Mouse (Mus musculus): ENCODE measurements at regions not wholly inside any gene's neighbourhood (a gene's known extent, or its start where the extent isn't known, plus 50 kb on each side); places are given as distances from the start of the nearest gene placed in this dataset.

DNA sequence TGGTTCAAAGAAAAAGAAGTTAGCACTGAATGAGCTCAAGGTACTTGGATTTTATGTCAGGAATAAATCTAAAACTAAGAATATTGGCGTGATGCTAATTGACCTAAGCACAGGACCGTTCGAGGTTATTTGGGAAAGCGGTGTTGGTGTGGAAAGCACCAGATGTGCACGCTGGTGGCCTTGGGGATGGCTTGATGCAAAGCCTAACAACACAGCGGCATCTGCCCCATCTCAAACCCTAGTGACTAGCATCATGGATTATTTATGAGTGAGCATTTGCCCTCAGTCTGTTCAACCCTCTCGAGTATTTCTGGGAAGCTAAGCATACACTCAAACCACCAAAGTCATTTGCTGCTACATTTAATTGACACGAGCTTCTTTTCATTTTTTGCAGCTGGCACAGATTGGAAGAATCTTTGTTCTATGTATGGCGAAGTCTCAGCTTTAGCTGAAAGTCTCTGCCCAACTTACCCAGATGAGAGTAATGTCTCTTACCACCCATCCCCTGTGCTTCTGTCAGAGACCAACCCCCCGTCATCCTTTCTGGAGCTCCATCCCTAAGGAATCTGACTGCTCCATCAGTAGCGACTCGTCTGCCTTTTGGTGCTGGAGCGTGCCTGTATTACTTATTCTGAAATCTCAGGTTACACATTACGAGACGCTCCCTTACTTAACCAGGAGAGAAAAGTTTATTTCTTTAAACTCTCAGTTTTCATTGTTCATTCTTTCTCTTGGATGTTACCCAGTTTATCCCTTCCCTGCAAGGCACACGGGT lies 257.8 kb upstream of the Gm12728 start:
- Histone ChIP-seq H3K9me3 (ENCODE audit: low read depth, low read length) (no peaks in the 10 kb centered on the region), H3K4me3 (ENCODE audit: low read depth, low read length) (no peak overlapping the region), H3K27me3 (ENCODE audit: insufficient read depth, low read length) (no peaks in the 10 kb centered on the region), H3K36me3 (ENCODE audit: insufficient read depth) (no peaks in the 10 kb centered on the region), H3K27ac (ENCODE audit: low read depth) (no peak overlapping the region), H3K9ac (no peak overlapping the region), H3K4me1 (ENCODE audit: insufficient read depth) (no peaks in the 10 kb centered on the region), H3K4me2 (no peak overlapping the region)
- ATAC-seq (ENCODE audit: insufficient read depth) (no peak), DNase-seq (no peak)
- TF ChIP-seq CTCF (IDR thresholded peaks at IDR 0.05; ENCODE audit: low read depth), result no peak
- WGBS, result 60% methylated on average over 16 of the region's 16 CpGs

DNA sequence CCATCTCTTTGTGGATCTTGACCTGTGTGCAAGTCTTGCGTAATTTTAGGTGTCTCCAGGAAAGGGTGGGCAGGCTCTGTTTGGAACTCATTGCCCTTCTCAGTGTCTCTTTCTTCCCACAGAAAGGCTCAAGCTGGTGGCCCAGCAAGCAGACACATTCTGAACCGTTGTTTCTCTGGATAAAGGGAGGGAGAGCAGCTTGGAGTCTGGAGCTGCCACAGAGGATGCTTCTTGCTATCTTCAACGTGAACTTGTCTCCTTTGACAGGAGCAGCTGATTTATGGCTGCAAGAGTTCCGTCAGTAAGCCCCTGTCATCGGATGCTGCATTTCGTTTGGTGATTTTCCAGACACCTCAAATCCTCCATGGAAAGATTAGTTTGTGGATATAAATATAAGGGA lies 254.2 kb upstream of the Gm12728 start:
- WGBS, result 38% methylated on average over 6 of the region's 6 CpGs
- TF ChIP-seq CTCF (IDR thresholded peaks at IDR 0.05; ENCODE audit: low read depth), result no peak
- Histone ChIP-seq H3K9me3 (ENCODE audit: low read depth, low read length) (no peaks in the 10 kb centered on the region), H3K27ac (ENCODE audit: low read depth) (no peak overlapping the region), H3K4me1 (ENCODE audit: insufficient read depth) (no peaks in the 10 kb centered on the region), H3K36me3 (ENCODE audit: insufficient read depth) (no peaks in the 10 kb centered on the region), H3K9ac (no peak overlapping the region), H3K4me3 (ENCODE audit: low read depth, low read length) (no peak overlapping the region), H3K4me2 (no peak overlapping the region), H3K27me3 (ENCODE audit: insufficient read depth, low read length) (no peaks in the 10 kb centered on the region)
- ATAC-seq (ENCODE audit: insufficient read depth) (no peak), DNase-seq (no peak)

DNA sequence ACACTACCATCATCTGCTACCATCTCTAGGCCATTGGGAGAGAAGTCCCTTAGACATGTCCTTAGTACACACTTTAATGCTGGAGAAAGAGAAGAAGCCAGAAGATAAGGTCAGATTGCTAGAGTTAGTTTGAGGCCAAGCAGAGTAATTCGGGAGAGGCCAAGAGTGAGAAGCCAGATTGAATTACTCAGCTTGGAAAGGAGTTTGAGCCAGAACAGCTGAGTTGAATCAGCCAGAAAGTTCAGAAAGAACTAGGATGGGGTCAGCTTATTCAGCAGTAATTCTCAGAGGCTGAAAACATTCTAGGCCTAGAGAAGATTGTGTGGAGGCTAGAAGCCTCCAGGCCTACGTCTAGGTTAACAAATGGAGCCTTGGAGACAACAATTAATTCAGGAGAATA lies 244.2 kb upstream of the Gm12728 start:
- Histone ChIP-seq H3K4me1 (ENCODE audit: insufficient read depth) (no peaks in the 10 kb centered on the region), H3K9me3 (ENCODE audit: low read depth, low read length) (no peaks in the 10 kb centered on the region; the same call in 1 of the 2 replicates), H3K27me3 (ENCODE audit: insufficient read depth, low read length) (no peaks in the 10 kb centered on the region), H3K27ac (ENCODE audit: low read depth) (no peak overlapping the region), H3K36me3 (ENCODE audit: insufficient read depth) (no peaks in the 10 kb centered on the region), H3K4me2 (no peak overlapping the region), H3K4me3 (ENCODE audit: low read depth, low read length) (no peak overlapping the region), H3K9ac (no peak overlapping the region)
- DNase-seq (no peak), ATAC-seq (ENCODE audit: insufficient read depth) (no peak)
- no peak for TF ChIP-seq CTCF (IDR thresholded peaks at IDR 0.05; ENCODE audit: low read depth)
- WGBS, result 63% methylated on average over 2 of the region's 2 CpGs

DNA sequence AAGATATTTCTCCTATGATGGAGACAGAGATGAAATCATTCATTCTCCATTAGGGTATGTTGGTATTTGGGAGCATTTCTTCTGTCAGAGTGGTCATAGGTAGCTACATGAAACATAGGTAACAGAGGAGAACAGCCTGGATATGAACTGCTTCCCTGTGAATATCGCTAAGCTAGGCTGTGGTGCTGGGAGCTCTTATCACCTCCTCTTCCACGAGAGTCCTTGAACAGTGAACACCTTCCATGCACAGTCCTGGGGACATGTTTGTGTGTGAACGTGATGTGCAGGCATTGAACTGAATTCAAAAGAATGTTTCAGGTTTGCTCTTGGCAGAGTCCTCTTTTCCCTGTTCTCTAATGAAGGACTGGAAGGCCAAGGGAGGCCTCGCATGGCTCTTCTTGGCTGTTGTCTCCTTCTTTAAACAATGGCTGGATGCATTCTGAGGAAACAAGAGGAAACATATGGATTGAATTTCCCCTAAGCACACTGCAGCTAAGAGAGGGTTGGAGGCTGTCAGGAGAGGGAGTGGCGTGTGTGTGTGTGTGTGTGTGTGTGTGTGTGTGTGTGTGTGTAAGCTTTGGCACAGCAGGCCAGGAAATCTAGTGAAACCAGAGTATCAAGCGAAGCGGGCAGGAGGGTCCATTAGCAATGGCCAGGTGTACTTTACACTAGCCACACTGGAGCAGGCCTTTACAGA lies 239.8 kb upstream of the Gm12728 start:
- Histone ChIP-seq H3K4me1 (ENCODE audit: insufficient read depth) (no peaks in the 10 kb centered on the region), H3K9ac (no peak overlapping the region), H3K27ac (ENCODE audit: low read depth) (0 out of 2 replicates have a peak overlapping the region, but pooled peaks have one; percentile 25), H3K4me2 (no peak overlapping the region), H3K4me3 (ENCODE audit: low read depth, low read length) (no peak overlapping the region), H3K27me3 (ENCODE audit: insufficient read depth, low read length) (no peaks in the 10 kb centered on the region), H3K9me3 (ENCODE audit: low read depth, low read length) (no peaks in the 10 kb centered on the region; the same call in 1 of the 2 replicates), H3K36me3 (ENCODE audit: insufficient read depth) (no peaks in the 10 kb centered on the region)
- WGBS, result 69% methylated on average over 7 of the region's 7 CpGs
- TF ChIP-seq CTCF (IDR thresholded peaks at IDR 0.05; ENCODE audit: low read depth), result no peak
- DNase-seq, result no peak
- peak; percentile 58; the same call in 1 of the 2 replicates for ATAC-seq (ENCODE audit: insufficient read depth)

DNA sequence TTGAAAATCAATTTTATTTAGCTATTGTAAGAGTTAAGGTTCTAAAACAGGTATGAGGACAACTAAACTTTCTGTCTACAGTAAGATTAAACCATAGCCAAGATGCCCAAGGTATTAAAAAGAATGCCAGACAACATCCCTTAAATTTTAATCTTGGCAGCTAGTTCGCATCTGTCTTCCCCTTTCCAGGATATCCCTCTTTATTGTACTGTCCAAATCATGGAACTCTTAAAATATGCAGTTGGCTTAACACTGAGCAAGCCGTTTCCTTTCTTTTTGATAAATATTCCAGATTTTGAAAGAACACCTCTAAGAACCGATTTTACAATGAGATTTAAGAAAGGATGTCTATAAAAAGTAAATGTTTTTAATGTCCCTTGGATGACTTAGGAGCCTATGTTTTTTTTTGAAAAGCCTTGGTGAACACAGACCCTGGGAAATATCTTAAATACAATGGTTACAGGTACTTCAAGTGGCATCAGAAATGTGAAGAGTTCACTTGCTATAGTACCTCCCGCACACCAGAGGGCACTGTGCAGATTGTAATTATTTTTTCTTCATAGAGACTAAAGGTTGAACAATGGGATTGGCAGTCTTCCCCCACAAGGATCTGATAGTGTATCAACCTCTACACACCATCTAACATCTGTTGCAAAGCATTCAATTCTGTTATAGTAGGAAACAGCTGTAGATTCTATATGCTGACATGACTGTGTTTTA lies 237.5 kb upstream of the Gm12728 start:
- Histone ChIP-seq H3K4me3 (ENCODE audit: low read depth, low read length) (no peak overlapping the region), H3K36me3 (ENCODE audit: insufficient read depth) (no peaks in the 10 kb centered on the region), H3K4me2 (no peak overlapping the region), H3K27me3 (ENCODE audit: insufficient read depth, low read length) (no peaks in the 10 kb centered on the region), H3K27ac (ENCODE audit: low read depth) (no peak overlapping the region), H3K4me1 (ENCODE audit: insufficient read depth) (no peaks in the 10 kb centered on the region), H3K9me3 (ENCODE audit: low read depth, low read length) (no peaks in the 10 kb centered on the region), H3K9ac (no peak overlapping the region)
- ATAC-seq (ENCODE audit: insufficient read depth) (no peak), DNase-seq (no peak)
- TF ChIP-seq CTCF (IDR thresholded peaks at IDR 0.05; ENCODE audit: low read depth), result peak; percentile 25
- WGBS, result 94% methylated on average over 4 of the region's 4 CpGs

DNA sequence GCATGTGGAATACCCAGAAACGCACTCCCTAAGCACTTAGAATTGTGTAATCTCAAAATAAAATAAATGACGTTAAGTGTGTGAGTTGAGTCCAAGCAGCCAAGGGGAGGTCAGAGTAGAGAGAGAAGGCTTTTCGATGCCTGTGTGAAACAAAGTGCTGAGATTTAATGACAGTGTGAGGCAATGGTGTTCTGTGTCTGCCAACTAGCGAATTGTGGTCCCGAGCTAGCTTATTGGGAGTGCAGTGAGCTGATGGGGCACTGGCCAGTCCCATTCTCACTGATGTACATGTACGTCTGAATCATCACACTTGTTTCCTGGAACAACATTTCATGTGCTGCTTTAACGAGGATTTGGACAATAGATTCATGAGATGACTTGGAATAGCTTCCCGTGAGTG lies 234.7 kb upstream of the Gm12728 start:
- H3K9me3 ChIP-seq (ENCODE audit: low read depth, low read length), result no peaks in the 10 kb centered on the region
- H3K4me1 ChIP-seq (ENCODE audit: insufficient read depth), result no peaks in the 10 kb centered on the region
- no peak overlapping the region for H3K4me3 ChIP-seq (ENCODE audit: low read depth, low read length)
- no peaks in the 10 kb centered on the region for H3K27me3 ChIP-seq (ENCODE audit: insufficient read depth, low read length)
- H3K36me3 ChIP-seq (ENCODE audit: insufficient read depth), result no peaks in the 10 kb centered on the region
- no peak overlapping the region for H3K9ac ChIP-seq
- no peak overlapping the region for H3K27ac ChIP-seq (ENCODE audit: low read depth)
- WGBS, result 66% methylated on average over 8 of the region's 8 CpGs
- no peak for TF ChIP-seq CTCF (IDR thresholded peaks at IDR 0.05; ENCODE audit: low read depth)
- ATAC-seq (ENCODE audit: insufficient read depth) (no peak), DNase-seq (no peak)
- H3K4me2 ChIP-seq, result no peak overlapping the region

DNA sequence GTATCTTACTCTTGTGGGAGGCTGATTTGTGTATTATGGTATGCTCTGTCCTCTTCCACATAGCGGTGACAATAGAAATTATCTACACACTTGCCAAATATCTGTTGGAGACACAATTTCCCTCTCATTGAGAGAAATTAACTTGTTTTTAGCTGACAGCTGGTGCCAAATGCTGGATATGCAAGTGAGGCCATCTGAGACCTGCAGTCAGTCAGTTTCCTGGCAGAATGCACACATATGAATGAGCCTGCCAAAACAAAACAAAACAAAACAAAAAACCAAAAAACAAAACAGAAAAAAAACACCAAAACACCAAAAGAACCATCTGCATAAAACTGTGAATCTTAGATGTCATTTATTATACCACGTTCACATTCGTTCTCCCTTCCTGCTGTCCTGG lies 233.7 kb upstream of the Gm12728 start:
- H3K27me3 ChIP-seq (ENCODE audit: insufficient read depth, low read length), result no peaks in the 10 kb centered on the region
- no peaks in the 10 kb centered on the region for H3K4me1 ChIP-seq (ENCODE audit: insufficient read depth)
- 94% methylated on average over 3 of the region's 3 CpGs for WGBS
- ATAC-seq (ENCODE audit: insufficient read depth) (no peak), DNase-seq (no peak)
- no peak for TF ChIP-seq CTCF (IDR thresholded peaks at IDR 0.05; ENCODE audit: low read depth)
- H3K27ac ChIP-seq (ENCODE audit: low read depth), result no peak overlapping the region
- H3K9me3 ChIP-seq (ENCODE audit: low read depth, low read length), result no peaks in the 10 kb centered on the region
- H3K4me2 ChIP-seq, result no peak overlapping the region
- no peaks in the 10 kb centered on the region for H3K36me3 ChIP-seq (ENCODE audit: insufficient read depth)
- no peak overlapping the region for H3K9ac ChIP-seq
- H3K4me3 ChIP-seq (ENCODE audit: low read depth, low read length), result no peak overlapping the region

Measured in lung, embryonic 14.5 days (tissue).